Mouse (Mus musculus): ENCODE data around the gene Tmem130.

- no peak for TF ChIP-seq USF1 (IDR thresholded peaks at IDR 0.05; ENCODE audit: low read depth)
- no peak for TF ChIP-seq CTCF (IDR thresholded peaks at IDR 0.05; ENCODE audit: control insufficient read depth, insufficient read depth, insufficient read length)
- no peak for TF ChIP-seq MYOD1 (IDR thresholded peaks at IDR 0.05; ENCODE audit: control insufficient read depth, insufficient read length, low read depth)
- no peak for TF ChIP-seq MAX (IDR thresholded peaks at IDR 0.05)
- TF ChIP-seq FOSL1 (IDR thresholded peaks at IDR 0.05; ENCODE audit: insufficient read depth, low read length, poor library complexity, severe bottlenecking) = no peak
Measured at GRCm38 (mm10) chr5:144773231-144773630, 11.6 kb upstream of the Tmem130 start.

Measured in C2C12 (cell line).